Mouse (Mus musculus): ENCODE measurements around the gene Strn3. TPM values are rescaled to one million over a fixed set of nuclear protein-coding genes. Genes with fewer than 3 reads are reported as not detected.
A peak's percentile ranks its signal among the peaks of the same experiment; 100 is the strongest.
"Not testable (repeated sequence)": the region's sequence is repeated elsewhere in the genome, so short reads cannot be mapped to it uniquely, and the experiment has no call there.

Strn3 gene
- polyA plus RNA-seq, 1 experiment from 2014 or later: 60.7 TPM

GRCm38 (mm10) chr12:51699623-51700393 is 8.1 kb upstream of the Strn3 start:
- no peaks in the 10 kb centered on the region for H3K27me3 ChIP-seq (ENCODE audit: control insufficient read depth, insufficient read depth, low read length)
- no peaks in the 10 kb centered on the region for H3K36me3 ChIP-seq (ENCODE audit: control insufficient read depth, insufficient read depth, low read length)
- no peak overlapping the region for H3K9ac ChIP-seq (ENCODE audit: low read depth, low read length)
- no peak overlapping the region for H3K4me3 ChIP-seq (ENCODE audit: low read length)
- H3K4me1 ChIP-seq (ENCODE audit: control insufficient read depth, insufficient read depth, low read length): 0 out of 2 replicates have a peak, but pooled peaks cover 8% of the 10 kb centered on the region
- no peaks in the 10 kb centered on the region; the same call in 1 of the 2 replicates for H3K9me3 ChIP-seq (ENCODE audit: control insufficient read depth, low read length)
- 0 out of 2 replicates have a peak, but pooled peaks have one; percentile 36 for ATAC-seq (ENCODE audit: low FRiP score, low TSS enrichment)
- no peak overlapping the region for H3K27ac ChIP-seq (ENCODE audit: low read depth, low read length)
- 55% methylated on average over 8 of the region's 8 CpGs for WGBS
- no peak overlapping the region for H3K4me2 ChIP-seq (replicated peaks; ENCODE audit: low read depth, low read length)

- no peak for ATAC-seq (ENCODE audit: low FRiP score, low TSS enrichment)
- no peak overlapping the region for H3K4me2 ChIP-seq (replicated peaks; ENCODE audit: low read depth, low read length)
- no peak overlapping the region for H3K4me3 ChIP-seq (ENCODE audit: low read length)
- no peaks in the 10 kb centered on the region for H3K9me3 ChIP-seq (ENCODE audit: control insufficient read depth, low read length)
- H3K27ac ChIP-seq (ENCODE audit: low read depth, low read length): no peak overlapping the region
- H3K27me3 ChIP-seq (ENCODE audit: control insufficient read depth, insufficient read depth, low read length): no peaks in the 10 kb centered on the region
- no peaks in the 10 kb centered on the region for H3K36me3 ChIP-seq (ENCODE audit: control insufficient read depth, insufficient read depth, low read length)
- H3K9ac ChIP-seq (ENCODE audit: low read depth, low read length): no peak overlapping the region
- 94% methylated on average over 2 of the region's 2 CpGs for WGBS
- H3K4me1 ChIP-seq (ENCODE audit: control insufficient read depth, insufficient read depth, low read length): 0 out of 2 replicates have a peak, but pooled peaks cover 5% of the 10 kb centered on the region
These were observed 4.5 kb upstream of the Strn3 start for GRCm38 (mm10) chr12:51696157-51696556.

- H3K27ac ChIP-seq (ENCODE audit: low read depth, low read length): no peak overlapping the region
- H3K4me2 ChIP-seq (replicated peaks; ENCODE audit: low read depth, low read length): no peak overlapping the region
- WGBS: 83% methylated on average over 1 of the region's 1 CpGs
- no peaks in the 10 kb centered on the region for H3K9me3 ChIP-seq (ENCODE audit: control insufficient read depth, low read length)
- no peak overlapping the region for H3K4me3 ChIP-seq (ENCODE audit: low read length)
- H3K4me1 ChIP-seq (ENCODE audit: control insufficient read depth, insufficient read depth, low read length): peaks cover 5% of the 10 kb centered on the region; the same call in 1 of the 2 replicates
- no peak overlapping the region for H3K9ac ChIP-seq (ENCODE audit: low read depth, low read length)
- no peaks in the 10 kb centered on the region for H3K27me3 ChIP-seq (ENCODE audit: control insufficient read depth, insufficient read depth, low read length)
- H3K36me3 ChIP-seq (ENCODE audit: control insufficient read depth, insufficient read depth, low read length): no peaks in the 10 kb centered on the region
- ATAC-seq (ENCODE audit: low FRiP score, low TSS enrichment): no peak
These were observed 3.3 kb upstream of the Strn3 start for GRCm38 (mm10) chr12:51694966-51695365.

- no peak overlapping the region for H3K27ac ChIP-seq (ENCODE audit: low read depth, low read length)
- no peak overlapping the region for H3K4me2 ChIP-seq (replicated peaks; ENCODE audit: low read depth, low read length)
- H3K4me3 ChIP-seq (ENCODE audit: low read length): no peak overlapping the region
- no peaks in the 10 kb centered on the region for H3K27me3 ChIP-seq (ENCODE audit: control insufficient read depth, insufficient read depth, low read length)
- ATAC-seq (ENCODE audit: low FRiP score, low TSS enrichment): no peak
- H3K36me3 ChIP-seq (ENCODE audit: control insufficient read depth, insufficient read depth, low read length): no peaks in the 10 kb centered on the region
- H3K4me1 ChIP-seq (ENCODE audit: control insufficient read depth, insufficient read depth, low read length): peaks cover 11% of the 10 kb centered on the region
- H3K9ac ChIP-seq (ENCODE audit: low read depth, low read length): no peak overlapping the region
- H3K9me3 ChIP-seq (ENCODE audit: control insufficient read depth, low read length): no peaks in the 10 kb centered on the region
These were observed 2.4 kb upstream of the Strn3 start for GRCm38 (mm10) chr12:51694096-51694495.

- Histone ChIP-seq H3K9ac (ENCODE audit: low read depth, low read length) (no peak overlapping the region), H3K4me2 (replicated peaks; ENCODE audit: low read depth, low read length) (no peak overlapping the region), H3K4me3 (ENCODE audit: low read length) (no peak overlapping the region), H3K27ac (ENCODE audit: low read depth, low read length) (no peak overlapping the region), H3K9me3 (ENCODE audit: control insufficient read depth, low read length) (no peaks in the 10 kb centered on the region), H3K27me3 (ENCODE audit: control insufficient read depth, insufficient read depth, low read length) (no peaks in the 10 kb centered on the region), H3K4me1 (ENCODE audit: control insufficient read depth, insufficient read depth, low read length) (peaks cover 11% of the 10 kb centered on the region), H3K36me3 (ENCODE audit: control insufficient read depth, insufficient read depth, low read length) (no peaks in the 10 kb centered on the region)
- 83% methylated on average over 3 of the region's 3 CpGs for WGBS
- no peak for ATAC-seq (ENCODE audit: low FRiP score, low TSS enrichment)
These were observed 1.7 kb upstream of the Strn3 start for GRCm38 (mm10) chr12:51693419-51693818.

- not testable (repeated sequence) for H3K27ac ChIP-seq (ENCODE audit: low read depth, low read length); H3K4me3 ChIP-seq (ENCODE audit: low read length); ATAC-seq (ENCODE audit: low FRiP score, low TSS enrichment); H3K36me3 ChIP-seq (ENCODE audit: control insufficient read depth, insufficient read depth, low read length); H3K9ac ChIP-seq (ENCODE audit: low read depth, low read length); H3K27me3 ChIP-seq (ENCODE audit: control insufficient read depth, insufficient read depth, low read length); H3K9me3 ChIP-seq (ENCODE audit: control insufficient read depth, low read length)
- peak overlapping the region; percentile 82 for H3K4me2 ChIP-seq (replicated peaks; ENCODE audit: low read depth, low read length)
- 66% methylated on average over 10 of the region's 10 CpGs for WGBS
- H3K4me1 ChIP-seq (ENCODE audit: control insufficient read depth, insufficient read depth, low read length): peaks cover 11% of the 10 kb centered on the region
These were observed 1.2 kb upstream of the Strn3 start for GRCm38 (mm10) chr12:51692870-51693269.

- Histone ChIP-seq H3K36me3 (ENCODE audit: control insufficient read depth, insufficient read depth, low read length) (no peaks in the 10 kb centered on the region), H3K4me2 (replicated peaks; ENCODE audit: low read depth, low read length) (peak within 1 kb of the TSS; percentile 82), H3K9ac (ENCODE audit: low read depth, low read length) (peak within 1 kb of the TSS; percentile 100), H3K27me3 (ENCODE audit: control insufficient read depth, insufficient read depth, low read length) (no peaks in the 10 kb centered on the region), H3K27ac (ENCODE audit: low read depth, low read length) (peak within 1 kb of the TSS; percentile 100), H3K9me3 (ENCODE audit: control insufficient read depth, low read length) (no peaks in the 10 kb centered on the region), H3K4me1 (ENCODE audit: control insufficient read depth, insufficient read depth, low read length) (peaks cover 14% of the 10 kb centered on the region), H3K4me3 (ENCODE audit: low read length) (peak within 1 kb of the TSS; percentile 97)
- WGBS: under 1% methylated on average over 93 of the region's 108 CpGs
- peak; percentile 76 for ATAC-seq (ENCODE audit: low FRiP score, low TSS enrichment)
These were observed 528 bp downstream of the Strn3 start, which contains the start of gene Ap4s1 for GRCm38 (mm10) chr12:51690893-51691844. TSS of gene Ap4s1 (plus strand) at chr12:51691033.

- Histone ChIP-seq H3K9ac (ENCODE audit: low read depth, low read length) (no peak overlapping the region), H3K36me3 (ENCODE audit: control insufficient read depth, insufficient read depth, low read length) (no peaks in the 10 kb centered on the region), H3K4me1 (ENCODE audit: control insufficient read depth, insufficient read depth, low read length) (peaks cover 9% of the 10 kb centered on the region), H3K4me2 (replicated peaks; ENCODE audit: low read depth, low read length) (no peak overlapping the region), H3K4me3 (ENCODE audit: low read length) (no peak overlapping the region), H3K9me3 (ENCODE audit: control insufficient read depth, low read length) (no peaks in the 10 kb centered on the region), H3K27ac (ENCODE audit: low read depth, low read length) (no peak overlapping the region), H3K27me3 (ENCODE audit: control insufficient read depth, insufficient read depth, low read length) (no peaks in the 10 kb centered on the region)
- 88% methylated on average over 2 of the region's 2 CpGs for WGBS
- ATAC-seq (ENCODE audit: low FRiP score, low TSS enrichment): no peak
These were observed 3.2 kb downstream of the Strn3 start for GRCm38 (mm10) chr12:51688546-51688945.

Data from kidney, embryonic 14.5 days (tissue).